10 mouse cellular contexts compared by ENCODE assay signal in genomic region chr2:120069466-120069990, GRCm38 (mm10). TPM values are rescaled to one million over a fixed set of nuclear protein-coding genes. Genes with fewer than 3 reads are reported as not detected.
DNase-seq lines count a peak whose midpoint lies in the region; ATAC-seq lines count a peak whose summit lies in the region.
"Had no signal": no experiment of that assay in that cellular context is flagged by ENCODE, and none has a peak within 500 bp of the region (broad histone marks: within the 10 kb centered on the region; RNA-seq: fewer than 3 reads in every experiment).

No protein-coding gene starts in this region.

- H3K36me3 ChIP-seq in liver, embryonic 12.5 days = no peaks in the 10 kb centered on the region
- no peaks in the 10 kb centered on the region for H3K36me3 ChIP-seq in liver, embryonic 11.5 days (ENCODE audit: control insufficient read depth, insufficient read depth, low read length)
- H3K36me3 ChIP-seq: midbrain, embryonic 12.5 days had no signal

- no peaks in the 10 kb centered on the region for H3K9me3 ChIP-seq in liver, embryonic 12.5 days (replicated peaks)
- no peaks in the 10 kb centered on the region for H3K9me3 ChIP-seq in liver, embryonic 11.5 days (ENCODE audit: control insufficient read depth, low read length)
- H3K9me3 ChIP-seq: midbrain, embryonic 12.5 days had no signal

- H3K4me1 ChIP-seq in liver, embryonic 12.5 days = no peaks in the 10 kb centered on the region
- H3K4me1 ChIP-seq in liver, embryonic 11.5 days (replicated peaks; ENCODE audit: control insufficient read depth, insufficient read depth, low read length) = no peaks in the 10 kb centered on the region

- 0 out of 2 replicates have a peak, but pooled peaks have one; percentile 4 for ATAC-seq in liver, embryonic 12.5 days
- no peak for ATAC-seq in liver, embryonic 11.5 days (replicated peaks; ENCODE audit: low FRiP score)
- ATAC-seq in monocyte, adult 5-6 weeks (replicated peaks; ENCODE audit: insufficient number of reproducible peaks, low FRiP score, low TSS enrichment, poor library complexity, severe bottlenecking) = no peak

- H3K9ac ChIP-seq in liver, embryonic 12.5 days = no peak overlapping the region
- H3K9ac ChIP-seq in liver, embryonic 11.5 days (ENCODE audit: low read depth, low read length) = no peak overlapping the region

- no peak overlapping the region for H3K4me3 ChIP-seq in liver, embryonic 12.5 days
- H3K4me3 ChIP-seq in liver, embryonic 11.5 days (ENCODE audit: low read depth, low read length) = no peak overlapping the region
- H3K4me3 ChIP-seq: erythroblast, embryonic 14.5 days; midbrain, embryonic 12.5 days had no signal

- H3K4me2 ChIP-seq in liver, embryonic 12.5 days = no peak overlapping the region
- no peak overlapping the region for H3K4me2 ChIP-seq in liver, embryonic 11.5 days

- peaks cover 13% of the 10 kb centered on the region for H3K27me3 ChIP-seq in liver, embryonic 12.5 days (replicated peaks)
- peaks cover 2% of the 10 kb centered on the region; the same call in 1 of the 2 replicates for H3K27me3 ChIP-seq in liver, embryonic 11.5 days (replicated peaks; ENCODE audit: control insufficient read depth, insufficient read depth, low read length)

- WGBS in liver, embryonic 12.5 days (ENCODE audit: insufficient replicate concordance) = 59% methylated on average over 8 of the region's 8 CpGs
- 75% methylated on average over 8 of the region's 8 CpGs for WGBS in liver, embryonic 11.5 days

- H3K27ac ChIP-seq in liver, embryonic 12.5 days = no peak overlapping the region
- H3K27ac ChIP-seq in liver, embryonic 11.5 days (ENCODE audit: low read depth, low read length) = no peak overlapping the region
- H3K27ac ChIP-seq: midbrain, embryonic 12.5 days had no signal

- intact Hi-C loops in left cerebral cortex, postnatal 10 days (cut with DNase I) = no loop called here

- no peak for DNase-seq in liver, embryonic 11.5 days (ENCODE audit: low spot score)
- peak; percentile 65 to 82 for DNase-seq in frontal cortex, postnatal 36 days (ENCODE audit: low spot score in 2 of 2)
- DNase-seq in left cerebral cortex, postnatal 10 days (ENCODE audit: extremely low spot score in 1 of 2, low spot score in 2 of 2) = peak; percentile 55 to 72
- peak; percentile 68 to 69 for DNase-seq in right cerebral cortex, postnatal 36 days (ENCODE audit: low spot score in 2 of 2)
- no peak for DNase-seq in kidney, adult 18-20 months
- DNase-seq in yolk sac, embryonic 10.5 days (ENCODE audit: low spot score) = no peak

RNA-seq across cellular contexts. Expression of gene Pla2g4b, which starts 36.3 kb away (rescaled TPM):
- polyA plus RNA-seq in liver, embryonic 12.5 days (2016; fragmentation: Nextera tagmentation; extraction: Ambion mirVana) = 0.56 and 0.73 TPM in 2 replicates
- 1.9 and 2.3 TPM in 2 replicates for polyA plus RNA-seq in liver, embryonic 11.5 days (2014; fragmentation: Nextera tagmentation; extraction: Ambion mirVana)
- 1 to 10 TPM; 2.6 to 3.3 TPM for total RNA-seq in left cerebral cortex, postnatal 10 days (2021)
- 1.5 to 4.7 TPM (median 2.4 TPM) in 3 replicates for total RNA-seq in monocyte, adult 5-6 weeks (2017)

RNA-seq across cellular contexts. Expression of gene Gm28042, which starts 42.2 kb away (rescaled TPM):
- polyA plus RNA-seq in liver, embryonic 12.5 days (2016; fragmentation: Nextera tagmentation; extraction: Ambion mirVana) = 0.86 and 2.0 TPM in 2 replicates
- polyA plus RNA-seq in liver, embryonic 11.5 days (2014; fragmentation: Nextera tagmentation; extraction: Ambion mirVana) = 1.1 and 1.9 TPM in 2 replicates
- 1 to 10 TPM in 1 of 2 experiments, under 1 TPM in 1; 0.71 to 1.6 TPM for total RNA-seq in left cerebral cortex, postnatal 10 days (2021)
- 0.57 to 1.3 TPM in 2 of 3 replicates, not detected in the other for total RNA-seq in monocyte, adult 5-6 weeks (2017)

RNA-seq across cellular contexts. Expression of gene Jmjd7, which starts 42.2 kb away (rescaled TPM):
- 8.5 and 9.7 TPM in 2 replicates for polyA plus RNA-seq in liver, embryonic 12.5 days (2016; fragmentation: Nextera tagmentation; extraction: Ambion mirVana)
- polyA plus RNA-seq in liver, embryonic 11.5 days (2014; fragmentation: Nextera tagmentation; extraction: Ambion mirVana) = 13.5 and 16.3 TPM in 2 replicates
- 1 to 10 TPM; 5.6 to 6.2 TPM for total RNA-seq in left cerebral cortex, postnatal 10 days (2021)
- total RNA-seq in monocyte, adult 5-6 weeks (2017) = 3.5 to 6.9 TPM (median 6.0 TPM) in 3 replicates

Comparison
In these comparisons a context has a peak if more than half of its experiments do, and no peak if none do; other contexts are left out.
1. DNase-seq: peak in frontal cortex, postnatal 36 days (2 of 2), left cerebral cortex, postnatal 10 days (2 of 2) and right cerebral cortex, postnatal 36 days (2 of 2); none in liver, embryonic 11.5 days (single experiment), kidney, adult 18-20 months (single experiment) and yolk sac, embryonic 10.5 days (single experiment).